Mouse (Mus musculus): ENCODE results near the gene Spry1. TPM values are rescaled to one million over a fixed set of nuclear protein-coding genes. Genes with fewer than 3 reads are reported as not detected.
A peak's percentile ranks its signal among the peaks of the same experiment; 100 is the strongest.

Spry1 gene
- polyA plus RNA-seq, 1 experiment: 20.6 TPM

- no peak overlapping the region for H3K4me2 ChIP-seq (ENCODE audit: low read depth)
- TF ChIP-seq SRF (IDR thresholded peaks at IDR 0.05; ENCODE audit: control insufficient read depth, insufficient read length, low read depth): no peak
- H3K36me3 ChIP-seq (ENCODE audit: control insufficient read depth, insufficient read depth): peaks cover 3% of the 10 kb centered on the region
- H3K79me2 ChIP-seq (ENCODE audit: control insufficient read depth, insufficient read depth): peaks cover 15% of the 10 kb centered on the region
- no peak overlapping the region for H3ac ChIP-seq (ENCODE audit: control insufficient read depth, insufficient read length)
- H3K27me3 ChIP-seq (ENCODE audit: control insufficient read depth, insufficient read depth, insufficient read length): no peaks in the 10 kb centered on the region
- H3K4me3 ChIP-seq: no peak overlapping the region
These were observed 2.8 kb upstream of the Spry1 start for GRCm38 (mm10) chr3:37636921-37637320.

GRCm38 (mm10) chr3:37640162-37640721 is 495 bp downstream of the Spry1 start:
- H3K27me3 ChIP-seq (ENCODE audit: control insufficient read depth, insufficient read depth, insufficient read length): no peaks in the 10 kb centered on the region
- TF ChIP-seq POLR2A (IDR thresholded peaks at IDR 0.05; ENCODE audit: insufficient read length, low read depth) (peak; percentile 47), MYOD1 (IDR thresholded peaks at IDR 0.05; ENCODE audit: control insufficient read depth in 1 of 3, insufficient read length in 2 of 3, low read depth in 2 of 3) (peak in 1 of 3 experiments; percentile 9), E2F4 (IDR thresholded peaks at IDR 0.05; ENCODE audit: insufficient read depth) (no peak), TCF12 (IDR thresholded peaks at IDR 0.05; ENCODE audit: insufficient read depth, poor library complexity, severe bottlenecking) (no peak), MYOG (IDR thresholded peaks at IDR 0.05; ENCODE audit: control insufficient read depth in 1 of 3, insufficient read depth in 1 of 3, insufficient read length in 2 of 3, low read depth in 2 of 3) (peak in 1 of 3 experiments; percentile 3)
- H3K4me2 ChIP-seq (ENCODE audit: low read depth): peak overlapping the region; percentile 59
- peak overlapping the region; percentile 99 for H3ac ChIP-seq (ENCODE audit: control insufficient read depth, insufficient read length)
- peak overlapping the region; percentile 38 for H3K4me3 ChIP-seq
- H3K36me3 ChIP-seq (ENCODE audit: control insufficient read depth, insufficient read depth): peaks cover 16% of the 10 kb centered on the region
- peaks cover 33% of the 10 kb centered on the region for H3K79me2 ChIP-seq (ENCODE audit: control insufficient read depth, insufficient read depth)

DNA sequence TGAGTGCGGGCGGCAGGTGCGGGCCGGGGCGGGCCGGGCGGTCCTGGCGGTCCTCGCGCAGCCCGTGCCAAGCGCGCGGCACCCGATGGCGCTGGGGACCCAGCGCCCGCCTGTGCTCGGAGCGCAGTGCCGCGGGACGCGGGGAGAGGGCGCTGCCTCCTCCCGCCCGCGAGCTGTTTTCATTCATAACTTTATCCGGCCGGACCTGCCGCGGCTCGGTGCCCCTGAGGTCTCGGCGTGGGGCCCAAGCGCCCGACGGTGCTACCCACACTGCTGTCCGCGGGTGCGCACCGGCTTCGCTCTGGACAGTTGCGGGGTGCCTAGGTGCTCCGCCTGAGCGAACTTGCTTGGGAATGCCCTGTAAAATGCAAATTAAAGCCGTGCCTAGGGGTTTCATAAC is 1.1 kb downstream of the Spry1 start:
- Histone ChIP-seq H3K79me2 (ENCODE audit: control insufficient read depth, insufficient read depth) (peaks cover 33% of the 10 kb centered on the region), H3K36me3 (ENCODE audit: control insufficient read depth, insufficient read depth) (peaks cover 16% of the 10 kb centered on the region), H3K4me3 (peak overlapping the region; percentile 38), H3ac (ENCODE audit: control insufficient read depth, insufficient read length) (peak overlapping the region; percentile 99), H3K27me3 (ENCODE audit: control insufficient read depth, insufficient read depth, insufficient read length) (no peaks in the 10 kb centered on the region), H3K4me2 (ENCODE audit: low read depth) (peak overlapping the region; percentile 77)
- TF ChIP-seq MYOG (IDR thresholded peaks at IDR 0.05; ENCODE audit: control insufficient read depth in 1 of 3, insufficient read depth in 1 of 3, insufficient read length in 2 of 3, low read depth in 2 of 3) (peak in 1 of 3 experiments; percentile 43), POLR2A (IDR thresholded peaks at IDR 0.05; ENCODE audit: insufficient read length, low read depth) (no peak), E2F4 (IDR thresholded peaks at IDR 0.05; ENCODE audit: insufficient read depth) (no peak), USF1 (IDR thresholded peaks at IDR 0.05; ENCODE audit: low read depth) (no peak), MYOD1 (IDR thresholded peaks at IDR 0.05; ENCODE audit: control insufficient read depth in 1 of 3, insufficient read length in 2 of 3, low read depth in 2 of 3) (no peak), MAX (IDR thresholded peaks at IDR 0.05; ENCODE audit: low read depth) (no peak), TCF3 (IDR thresholded peaks at IDR 0.05; ENCODE audit: insufficient read length, low read depth) (no peak), SRF (IDR thresholded peaks at IDR 0.05; ENCODE audit: control insufficient read depth, insufficient read length, low read depth) (no peak)

GRCm38 (mm10) chr3:37641796-37642680 is 2.3 kb downstream of the Spry1 start:
- H3K4me2 ChIP-seq (ENCODE audit: low read depth): peak overlapping the region; percentile 77
- no peaks in the 10 kb centered on the region for H3K27me3 ChIP-seq (ENCODE audit: control insufficient read depth, insufficient read depth, insufficient read length)
- no peak for TF ChIP-seq MYOD1 (IDR thresholded peaks at IDR 0.05; ENCODE audit: control insufficient read depth in 1 of 3, insufficient read length in 2 of 3, low read depth in 2 of 3)
- TF ChIP-seq POLR2A (IDR thresholded peaks at IDR 0.05; ENCODE audit: insufficient read length, low read depth): no peak
- TF ChIP-seq TCF12 (IDR thresholded peaks at IDR 0.05; ENCODE audit: insufficient read depth, poor library complexity, severe bottlenecking): no peak
- TF ChIP-seq REST (IDR thresholded peaks at IDR 0.05; ENCODE audit: insufficient read depth, insufficient read length): no peak
- no peak for TF ChIP-seq CEBPB (IDR thresholded peaks at IDR 0.05; ENCODE audit: insufficient read depth, poor library complexity, severe bottlenecking)
- no peak for TF ChIP-seq TCF3 (IDR thresholded peaks at IDR 0.05; ENCODE audit: insufficient read length, low read depth)
- TF ChIP-seq POLR2AphosphoS2 (IDR thresholded peaks at IDR 0.05; ENCODE audit: insufficient read length, low read depth): no peak
- TF ChIP-seq USF1 (IDR thresholded peaks at IDR 0.05; ENCODE audit: low read depth): no peak
- no peak overlapping the region for H3ac ChIP-seq (ENCODE audit: control insufficient read depth, insufficient read length)
- peaks cover 33% of the 10 kb centered on the region for H3K79me2 ChIP-seq (ENCODE audit: control insufficient read depth, insufficient read depth)
- H3K4me3 ChIP-seq: peak overlapping the region; percentile 38
- peaks cover 16% of the 10 kb centered on the region for H3K36me3 ChIP-seq (ENCODE audit: control insufficient read depth, insufficient read depth)

GRCm38 (mm10) chr3:37642681-37643214 is 3.0 kb downstream of the Spry1 start:
- peak overlapping the region; percentile 77 for H3K4me2 ChIP-seq (ENCODE audit: low read depth)
- TF ChIP-seq REST (IDR thresholded peaks at IDR 0.05; ENCODE audit: insufficient read depth, insufficient read length) (no peak), MYOG (IDR thresholded peaks at IDR 0.05; ENCODE audit: control insufficient read depth in 1 of 3, insufficient read depth in 1 of 3, insufficient read length in 2 of 3, low read depth in 2 of 3) (peak in 1 of 3 experiments; percentile 52), E2F4 (IDR thresholded peaks at IDR 0.05; ENCODE audit: insufficient read depth) (no peak), POLR2A (IDR thresholded peaks at IDR 0.05; ENCODE audit: insufficient read length, low read depth) (peak; percentile 30), POLR2AphosphoS2 (IDR thresholded peaks at IDR 0.05; ENCODE audit: insufficient read length, low read depth) (peak; percentile 44)

More at GRCm38 (mm10) chr3:37642681-37643214, 3.0 kb downstream of the Spry1 start:
- Histone ChIP-seq H3K4me3 (peak overlapping the region; percentile 38), H3K79me2 (ENCODE audit: control insufficient read depth, insufficient read depth) (peaks cover 33% of the 10 kb centered on the region), H3K27me3 (ENCODE audit: control insufficient read depth, insufficient read depth, insufficient read length) (no peaks in the 10 kb centered on the region), H3ac (ENCODE audit: control insufficient read depth, insufficient read length) (no peak overlapping the region), H3K36me3 (ENCODE audit: control insufficient read depth, insufficient read depth) (peaks cover 16% of the 10 kb centered on the region)
